Mouse (Mus musculus) CH12.LX (cell line): ENCODE results near the gene Zbtb37. TPM values are rescaled to one million over a fixed set of nuclear protein-coding genes. Genes with fewer than 3 reads are reported as not detected.

Experiments
- DNase-seq: peaks from one replicate; pipeline ENCODE4 v3.0.0-alpha.2; 2013; ENCODE audit errors: extremely low read depth
- H3K27ac ChIP-seq: 2 replicates; pipeline ENCODE4 v1.5.1; 2012; ENCODE audit warnings: low read depth, mild to moderate bottlenecking, control low read depth, moderate library complexity; ENCODE audit not compliant: insufficient read depth
- H3K27me3 ChIP-seq: replicated peaks from 2 replicates; pipeline ENCODE3; 2012; ENCODE audit warnings: inconsistent platforms
- H3K36me3 ChIP-seq, 2 experiments: replicated peaks in 1 of 2; 2 replicates each; pipeline versions ENCODE3 to v1.6.1; 2012; ENCODE audit warnings: inconsistent platforms in 1 of 2, low read length in 1 of 2, mild to moderate bottlenecking in 1 of 2, mixed read lengths in 1 of 2, moderate library complexity in 1 of 2; ENCODE audit not compliant: control insufficient read depth in 1 of 2, insufficient read depth in 1 of 2
- H3K4me1 ChIP-seq, 2 experiments: 2 replicates each; pipeline ENCODE4 v1.6.1; 2012; ENCODE audit warnings: inconsistent platforms in 1 of 2, moderate library complexity in 1 of 2; ENCODE audit not compliant: insufficient read depth in 2 of 2, control insufficient read depth in 1 of 2
- H3K4me2 ChIP-seq: 2 replicates; pipeline ENCODE4 v1.6.1; 2012; ENCODE audit warnings: low read depth, mild to moderate bottlenecking, control low read depth; ENCODE audit not compliant: poor library complexity, insufficient read depth, severe bottlenecking
- H3K4me3 ChIP-seq, 3 experiments: fragments of 150-350 bp in 1 of 3; sonication (generic) in 1 of 3; replicated peaks in 1 of 3; 2 replicates each; pipeline versions ENCODE3 to v1.5.1; 2011 to 2012; ENCODE audit warnings: low read depth in 2 of 3, low read length in 2 of 3, mild to moderate bottlenecking in 2 of 3, moderate library complexity in 2 of 3, control low read depth in 1 of 3, improper control_type of control experiment in 1 of 3, inconsistent platforms in 1 of 3, mixed read lengths in 1 of 3; ENCODE audit not compliant: poor library complexity in 1 of 3
- H3K79me2 ChIP-seq: replicated peaks from 2 replicates; pipeline ENCODE4 v1.6.1; 2012; ENCODE audit warnings: mild to moderate bottlenecking, moderate library complexity; ENCODE audit not compliant: control insufficient read depth, poor library complexity, insufficient read depth, severe bottlenecking; ENCODE audit errors: extremely low read depth
- H3K9ac ChIP-seq: 2 replicates; pipeline ENCODE4 v1.6.1; 2012; ENCODE audit warnings: low read depth, mild to moderate bottlenecking, control low read depth, moderate library complexity; ENCODE audit not compliant: insufficient read depth
- H3K9me3 ChIP-seq: replicated peaks from 2 replicates; pipeline ENCODE3; 2012; ENCODE audit warnings: low read length, inconsistent platforms, mixed read lengths
- BHLHE40 ChIP-seq: IDR thresholded peaks from 2 replicates; pipeline ENCODE4 v1.6.1; 2011; ENCODE audit warnings: mild to moderate bottlenecking, low read depth, low read length, improper control_type of control experiment
- CHD1 ChIP-seq: IDR thresholded peaks from 2 replicates; pipeline ENCODE4 v1.6.1; 2012; ENCODE audit warnings: low read depth, low read length, improper control_type of control experiment, inconsistent platforms
- CHD2 ChIP-seq: IDR thresholded peaks from 2 replicates; pipeline ENCODE4 v1.6.1; 2011; ENCODE audit warnings: low read length, improper control_type of control experiment
- CTCF ChIP-seq, 2 experiments: IDR thresholded peaks in 1 of 2; conservative IDR thresholded peaks in 1 of 2; 2 replicates each; pipeline ENCODE4 v1.5.1; 2011 to 2012; ENCODE audit warnings: low read depth in 2 of 2, low read length in 2 of 2, improper control_type of control experiment in 1 of 2, inconsistent platforms in 1 of 2, mild to moderate bottlenecking in 1 of 2, moderate library complexity in 1 of 2
- E2F4 ChIP-seq: IDR thresholded peaks from 2 replicates; pipeline ENCODE4 v1.6.1; 2011; ENCODE audit warnings: low read depth, low read length, improper control_type of control experiment; ENCODE audit not compliant: insufficient replicate concordance
- ELF1 ChIP-seq: IDR thresholded peaks from 2 replicates; pipeline ENCODE4 v1.6.1; 2014; ENCODE audit warnings: low read depth, mild to moderate bottlenecking, inconsistent platforms, low read length, improper control_type of control experiment
- EP300 ChIP-seq: IDR thresholded peaks from 2 replicates; pipeline ENCODE4 v1.6.1; 2011; ENCODE audit warnings: low read length, improper control_type of control experiment
- ETS1 ChIP-seq: conservative IDR thresholded peaks from 2 replicates; pipeline ENCODE4 v1.6.1; 2012; ENCODE audit warnings: low read depth, mild to moderate bottlenecking, inconsistent platforms, low read length, improper control_type of control experiment, moderate library complexity
- GABPA ChIP-seq: IDR thresholded peaks from 2 replicates; pipeline ENCODE4 v1.6.1; 2012; ENCODE audit warnings: low read depth, low read length, improper control_type of control experiment, inconsistent platforms; ENCODE audit not compliant: insufficient replicate concordance
- HCFC1 ChIP-seq: IDR thresholded peaks from 2 replicates; pipeline ENCODE4 v1.6.1; 2012; ENCODE audit warnings: low read depth, mild to moderate bottlenecking, inconsistent platforms, low read length, improper control_type of control experiment
- IRF4 ChIP-seq: IDR thresholded peaks from 2 replicates; pipeline ENCODE4 v1.6.1; 2014; ENCODE audit warnings: low read depth, mild to moderate bottlenecking, inconsistent platforms, low read length, improper control_type of control experiment
- JUN ChIP-seq: IDR thresholded peaks from 2 replicates; pipeline ENCODE4 v1.6.1; 2011; ENCODE audit warnings: low read depth, mild to moderate bottlenecking, low read length, improper control_type of control experiment, moderate library complexity; ENCODE audit not compliant: insufficient read depth
- JUND ChIP-seq: conservative IDR thresholded peaks from 2 replicates; pipeline ENCODE4 v1.6.1; 2011; ENCODE audit warnings: low read depth, low read length, improper control_type of control experiment
- KAT2A ChIP-seq: IDR thresholded peaks from 2 replicates; pipeline ENCODE4 v1.6.1; 2012; ENCODE audit warnings: low read length, improper control_type of control experiment, inconsistent platforms; ENCODE audit not compliant: insufficient replicate concordance
- MAFK ChIP-seq: IDR thresholded peaks from 2 replicates; pipeline ENCODE4 v1.6.1; 2011; ENCODE audit warnings: low read length, improper control_type of control experiment; ENCODE audit not compliant: insufficient replicate concordance
- MAX ChIP-seq: IDR thresholded peaks from 2 replicates; pipeline ENCODE4 v1.6.1; 2011; ENCODE audit warnings: low read length, improper control_type of control experiment
- MAZ ChIP-seq: IDR thresholded peaks from 2 replicates; pipeline ENCODE4 v1.6.1; 2012; ENCODE audit warnings: low read depth, mild to moderate bottlenecking, inconsistent platforms, low read length, improper control_type of control experiment, moderate library complexity
- MEF2A ChIP-seq: IDR thresholded peaks from 2 replicates; pipeline ENCODE4 v1.6.1; 2014; ENCODE audit warnings: low read depth, mild to moderate bottlenecking, inconsistent platforms, low read length, improper control_type of control experiment, borderline replicate concordance
- MXI1 ChIP-seq: IDR thresholded peaks from 2 replicates; pipeline ENCODE4 v1.6.1; 2011; ENCODE audit warnings: mild to moderate bottlenecking, low read depth, low read length, improper control_type of control experiment
- MYC ChIP-seq: IDR thresholded peaks from 2 replicates; pipeline ENCODE4 v1.6.1; 2011; ENCODE audit warnings: low read depth, mild to moderate bottlenecking, improper control_type of control experiment, low read length
- NELFE ChIP-seq: IDR thresholded peaks from 2 replicates; pipeline ENCODE4 v1.6.1; 2011; ENCODE audit warnings: low read depth, low read length, improper control_type of control experiment
- NRF1 ChIP-seq: IDR thresholded peaks from 2 replicates; pipeline ENCODE4 v1.6.1; 2014; ENCODE audit warnings: low read depth, mild to moderate bottlenecking, inconsistent platforms, low read length, improper control_type of control experiment, moderate library complexity
- PAX5 ChIP-seq: IDR thresholded peaks from 2 replicates; pipeline ENCODE4 v1.6.1; 2012; ENCODE audit warnings: low read length, inconsistent platforms, mixed read lengths
- POLR2A ChIP-seq: IDR thresholded peaks from 2 replicates; pipeline ENCODE4 v1.6.1; 2011; ENCODE audit warnings: low read depth, mild to moderate bottlenecking, improper control_type of control experiment, low read length
- POLR2AphosphoS2 ChIP-seq: IDR thresholded peaks from 2 replicates; pipeline ENCODE4 v1.6.1; 2011; ENCODE audit warnings: low read depth, low read length, improper control_type of control experiment
- RAD21 ChIP-seq: IDR thresholded peaks from 2 replicates; pipeline ENCODE4 v1.6.1; 2011; ENCODE audit warnings: low read depth, mild to moderate bottlenecking, low read length, improper control_type of control experiment, moderate library complexity
- RCOR1 ChIP-seq: conservative IDR thresholded peaks from 2 replicates; pipeline ENCODE4 v1.6.1; 2012; ENCODE audit warnings: low read depth, mild to moderate bottlenecking, inconsistent platforms, low read length, improper control_type of control experiment
- SIN3A ChIP-seq: IDR thresholded peaks from 2 replicates; pipeline ENCODE4 v1.6.1; 2012; ENCODE audit warnings: low read length, improper control_type of control experiment, inconsistent platforms
- SMC3 ChIP-seq: IDR thresholded peaks from 2 replicates; pipeline ENCODE4 v1.6.1; 2011; ENCODE audit warnings: low read depth, low read length, improper control_type of control experiment
- TBP ChIP-seq: conservative IDR thresholded peaks from 2 replicates; pipeline ENCODE4 v1.6.1; 2011; ENCODE audit warnings: low read depth, low read length, improper control_type of control experiment
- TCF12 ChIP-seq: IDR thresholded peaks from 2 replicates; pipeline ENCODE4 v1.6.1; 2014; ENCODE audit warnings: low read depth, mild to moderate bottlenecking, inconsistent platforms, low read length, improper control_type of control experiment
- UBTF ChIP-seq: IDR thresholded peaks from 2 replicates; pipeline ENCODE4 v1.6.1; 2012; ENCODE audit warnings: low read depth, mild to moderate bottlenecking, inconsistent platforms, low read length, improper control_type of control experiment, moderate library complexity
- USF1 ChIP-seq: IDR thresholded peaks from 2 replicates; pipeline ENCODE4 v1.6.1; 2014; ENCODE audit warnings: low read depth, mild to moderate bottlenecking, inconsistent platforms, low read length, improper control_type of control experiment
- USF2 ChIP-seq: conservative IDR thresholded peaks from 2 replicates; pipeline ENCODE4 v1.6.1; 2011; ENCODE audit warnings: low read depth, low read length, improper control_type of control experiment
- ZC3H11A ChIP-seq: IDR thresholded peaks from 2 replicates; pipeline ENCODE4 v1.6.1; 2012; ENCODE audit warnings: low read depth, mild to moderate bottlenecking, inconsistent platforms, low read length, improper control_type of control experiment
- ZKSCAN1 ChIP-seq: IDR thresholded peaks from 2 replicates; pipeline ENCODE4 v1.6.1; 2012; ENCODE audit warnings: low read depth, inconsistent platforms, low read length, improper control_type of control experiment, borderline replicate concordance
- ZMIZ1 ChIP-seq: IDR thresholded peaks from 2 replicates; pipeline ENCODE4 v1.6.1; 2012; ENCODE audit warnings: low read depth, mild to moderate bottlenecking, inconsistent platforms, low read length, improper control_type of control experiment
- ZNF384 ChIP-seq: IDR thresholded peaks from 2 replicates; pipeline ENCODE4 v1.6.1; 2012; ENCODE audit warnings: low read depth, low read length, improper control_type of control experiment, inconsistent platforms
- dilution Hi-C: fragments of 300-500 bp; cut with MboI; formaldehyde crosslinking; loops from 2 replicates; pipeline ENCODE4 v1.14.3; 2020; ENCODE audit warnings: low sequenced_read_pairs; ENCODE audit not compliant: extremely low pct_unique_long_range_greater_than_20kb, extremely low pct_ligation_motif_present
- in situ Hi-C: fragments of 300-500 bp; cut with MboI; formaldehyde crosslinking; loops from 3 replicates; pipeline ENCODE4 v1.14.3; 2019; ENCODE audit warnings: low sequenced_read_pairs, low pct_ligation_motif_present, low pct_unique_long_range_greater_than_20kb, mixed read lengths
- polyA plus RNA-seq: library from polyadenylated mRNA; unstranded; fragments of >175 nt; gene quantifications from 2 replicates; pipeline ENCODE4 v1.2.1, GENCODE M21; 2012; ENCODE audit warnings: low read depth; ENCODE audit not compliant: insufficient read length
- total RNA-seq, 2 experiments: library from RNA; depleted of rRNA; stranded (reverse); fragments of 300-350 nt in 1 of 2; fragments of >200 nt in 1 of 2; gene quantifications; 2 replicates each; pipeline ENCODE4 v1.2.3; 2012 to 2014

Gene Zbtb37
- total and polyA plus RNA-seq, 3 experiments = 4.5 to 4.8 (median 4.7) TPM

- Histone ChIP-seq H3K36me3 (peaks cover 31 to 81% of the 10 kb centered on the region in 2 experiments), H3K4me1 (peaks cover 4 to 15% of the 10 kb centered on the region in 2 experiments; a peak in 3 of 4 replicates), H3K4me3 (no peak overlapping the region), H3K9me3 (no peaks in the 10 kb centered on the region), H3K9ac (no peak overlapping the region), H3K27ac (peak overlapping the region; percentile 60), H3K79me2 (no peaks in the 10 kb centered on the region), H3K4me2 (no peak overlapping the region), H3K27me3 (no peaks in the 10 kb centered on the region)
- TF ChIP-seq CHD1 (no peak), MYC (no peak), USF1 (no peak), ZMIZ1 (no peak), USF2 (no peak), MAX (no peak), TBP (no peak), JUND (no peak; the same call in 1 of the 2 replicates), EP300 (peak; percentile 63; the same call in 1 of the 2 replicates), SIN3A (no peak), ETS1 (peak; percentile 52), RCOR1 (no peak), MXI1 (no peak), PAX5 (no peak), MAZ (no peak), GABPA (no peak), ZC3H11A (no peak), ZKSCAN1 (no peak), CTCF (conservative IDR thresholded peaks at IDR 0.05 in 1 of 2, IDR thresholded peaks at IDR 0.05 in 1 of 2; ENCODE audit: low read depth in 2 of 2, low read length in 2 of 2) (no peak), UBTF (no peak), JUN (no peak), MEF2A (0 out of 2 replicates have a peak, but pooled peaks have one; percentile 24), CHD2 (no peak), E2F4 (no peak), NRF1 (no peak), ELF1 (no peak), KAT2A (no peak), ZNF384 (no peak), IRF4 (peak; percentile 69), NELFE (no peak), TCF12 (0 out of 2 replicates have a peak, but pooled peaks have one; percentile 14), RAD21 (no peak), POLR2AphosphoS2 (no peak), HCFC1 (no peak), POLR2A (no peak), BHLHE40 (peak; percentile 63), MAFK (no peak), SMC3 (no peak)
- dilution Hi-C loops = no loop called here
- in situ Hi-C loops = no loop called here
- peak; percentile 55 for DNase-seq
Observed at GRCm38 (mm10) chr1:160963199-160963598, 71.5 kb downstream of the Zbtb37 start.
